ENCODE assay signal across 8 mouse cellular contexts in genomic region chr14:103098587-103099235, GRCm38 (mm10). TPM values are rescaled to one million over a fixed set of nuclear protein-coding genes. Genes with fewer than 3 reads are reported as not detected.
DNase-seq lines count a peak whose midpoint lies in the region; ATAC-seq lines count a peak whose summit lies in the region.

No protein-coding gene starts in this region.

- H3K36me3 ChIP-seq in forebrain, embryonic 16.5 days (ENCODE audit: control insufficient read depth, insufficient read depth) = no peaks in the 10 kb centered on the region; the same call in 1 of the 2 replicates

- peak overlapping the region; percentile 98 for H3K27ac ChIP-seq in forebrain, embryonic 16.5 days (ENCODE audit: low read length)

- WGBS in forebrain, embryonic 16.5 days = under 1% methylated on average over 79 of the region's 86 CpGs

- H3K4me3 ChIP-seq in forebrain, embryonic 16.5 days (replicated peaks; ENCODE audit: low read length) = peak overlapping the region; percentile 93

- no peaks in the 10 kb centered on the region for H3K9me3 ChIP-seq in forebrain, embryonic 16.5 days (ENCODE audit: control insufficient read depth, low read length)

- peak overlapping the region; percentile 98 for H3K9ac ChIP-seq in forebrain, embryonic 16.5 days (replicated peaks; ENCODE audit: low read depth, low read length)

- peak overlapping the region; percentile 74 for H3K4me2 ChIP-seq in forebrain, embryonic 16.5 days (ENCODE audit: low read length)

- peak; percentile 79 for ATAC-seq in forebrain, embryonic 16.5 days

- no peaks in the 10 kb centered on the region for H3K27me3 ChIP-seq in forebrain, embryonic 16.5 days (replicated peaks; ENCODE audit: control insufficient read depth, insufficient read depth, low read length)

- peak; percentile 10 for DNase-seq in MEL-GATA-1-ER (ENCODE audit: extremely low read depth, low read depth)
- peak; percentile 88 to 94 for DNase-seq in cerebellum, adult 18-20 months
- peak; percentile 89 for DNase-seq in heart, postnatal 4 days
- peak; percentile 72 to 77 for DNase-seq in layer of hippocampus, postnatal 14 days (ENCODE audit: low spot score in 2 of 2)
- DNase-seq in lung, postnatal 14 days = peak; percentile 90
- peak; percentile 88 for DNase-seq in ovary, postnatal 36 days (ENCODE audit: low spot score)
- peak; percentile 85 for DNase-seq in thymus, postnatal 25 days

- H3K4me1 ChIP-seq in forebrain, embryonic 16.5 days (replicated peaks; ENCODE audit: control insufficient read depth, insufficient read depth, low read length) = peaks cover 23% of the 10 kb centered on the region

RNA-seq across cellular contexts. Expression of gene Fbxl3, which starts 0.7 kb away (rescaled TPM):
- 26.5 and 31.0 TPM in 2 replicates for polyA plus RNA-seq in forebrain, embryonic 16.5 days (2015; fragmentation: Nextera tagmentation; extraction: Ambion mirVana)
- total RNA-seq in heart, postnatal 4 days (2021) = 10 to 100 TPM; 57.6 to 59.7 TPM
- 10 to 100 TPM; 71.5 to 71.8 TPM for total RNA-seq in layer of hippocampus, postnatal 14 days (2021)

RNA-seq across cellular contexts. Expression of gene Cln5, which starts 28.7 kb away (rescaled TPM):
- polyA plus RNA-seq in forebrain, embryonic 16.5 days (2015; fragmentation: Nextera tagmentation; extraction: Ambion mirVana) = 9.4 TPM in 2 replicates
- total RNA-seq in heart, postnatal 4 days (2021) = 10 to 100 TPM; 17.8 to 18.3 TPM
- 1 to 10 TPM; 6.4 to 8.9 TPM for total RNA-seq in layer of hippocampus, postnatal 14 days (2021)

RNA-seq across cellular contexts. Expression of gene Acod1, which starts 51.9 kb away (rescaled TPM):
- polyA plus RNA-seq in forebrain, embryonic 16.5 days (2015; fragmentation: Nextera tagmentation; extraction: Ambion mirVana) = not detected in 2 replicates
- not detected for total RNA-seq in heart, postnatal 4 days (2021)
- not detected for total RNA-seq in layer of hippocampus, postnatal 14 days (2021)

Comparison
In these comparisons a context has a peak if more than half of its experiments do, and no peak if none do; other contexts are left out.
1. Peak in every context shown above with its lines: DNase-seq, ATAC-seq, H3K4me3 ChIP-seq and H3K27ac ChIP-seq.
2. DNase-seq: peak in every context shown above with its lines; median percentile 91 in cerebellum, adult 18-20 months; 90 in lung, postnatal 14 days; 89 in heart, postnatal 4 days; 88 in ovary, postnatal 36 days; 85 in thymus, postnatal 25 days; 74 in layer of hippocampus, postnatal 14 days; 10 in MEL-GATA-1-ER.